Mouse (Mus musculus) heart, embryonic 13.5 days (tissue): ENCODE measurements at regions not wholly inside any gene's neighbourhood (a gene's known extent, or its start where the extent isn't known, plus 50 kb on each side); places are given as distances from the start of the nearest gene placed in this dataset.
A peak's percentile ranks its signal among the peaks of the same experiment; 100 is the strongest.

Experiments
- ATAC-seq: fragments of 200-750 bp; cut with Nextera tagmentation; 2 replicates; pipeline ENCODE4 v1.8.0; 2017; ENCODE audit warnings: moderate TSS enrichment; ENCODE audit not compliant: insufficient number of reproducible peaks, low FRiP score, low TSS enrichment; ENCODE audit errors: extremely low read depth
- H3K27ac ChIP-seq: fragments of 300-500 bp; sonication (generic); replicated peaks from 2 replicates; pipeline ENCODE4 v1.5.1; 2015; ENCODE audit warnings: moderate library complexity, mild to moderate bottlenecking, inconsistent platforms
- H3K27me3 ChIP-seq: fragments of 300-500 bp; sonication (generic); replicated peaks from 2 replicates; pipeline ENCODE4 v1.6.1; 2015; ENCODE audit warnings: mild to moderate bottlenecking, inconsistent platforms
- H3K36me3 ChIP-seq: fragments of 300-500 bp; sonication (generic); 2 replicates; pipeline ENCODE4 v1.6.1; 2015; ENCODE audit warnings: mild to moderate bottlenecking, inconsistent platforms
- H3K4me1 ChIP-seq: fragments of 300-500 bp; sonication (generic); 2 replicates; pipeline ENCODE4 v1.6.1; 2015; ENCODE audit warnings: inconsistent platforms
- H3K4me2 ChIP-seq: fragments of 300-500 bp; sonication (generic); 2 replicates; pipeline ENCODE4 v1.6.1; 2015; ENCODE audit warnings: inconsistent platforms, mild to moderate bottlenecking, moderate library complexity
- H3K4me3 ChIP-seq: fragments of 300-500 bp; sonication (generic); 2 replicates; pipeline ENCODE4 v1.5.1; 2015; ENCODE audit warnings: moderate library complexity, mild to moderate bottlenecking, inconsistent platforms
- H3K9ac ChIP-seq: fragments of 300-500 bp; sonication (generic); 2 replicates; pipeline ENCODE4 v1.6.1; 2015; ENCODE audit warnings: inconsistent platforms, mild to moderate bottlenecking, moderate library complexity
- H3K9me3 ChIP-seq: fragments of 300-500 bp; sonication (generic); 2 replicates; pipeline ENCODE4 v1.6.1; 2016; ENCODE audit warnings: inconsistent platforms
- WGBS: fragments of 180-500 bp; shearing (Covaris S2); methylation state at CpG from one replicate; pipeline ENCODE4 v1.1.7; 2015; ENCODE audit warnings: mixed read lengths; 5-methylcytosine and 5-hydroxymethylcytosine counted together

- Histone ChIP-seq H3K27ac (no peak overlapping the region), H3K4me3 (no peak overlapping the region), H3K4me2 (no peak overlapping the region), H3K9me3 (peaks cover 2% of the 10 kb centered on the region; the same call in 1 of the 2 replicates), H3K9ac (no peak overlapping the region), H3K36me3 (no peaks in the 10 kb centered on the region), H3K4me1 (no peaks in the 10 kb centered on the region), H3K27me3 (no peaks in the 10 kb centered on the region)
- WGBS: 66% methylated on average over 3 of the region's 3 CpGs
- ATAC-seq: no peak
Observed at GRCm38 (mm10) chr1:9434952-9435664, 1978.8 kb upstream of the A830018L16Rik start.

GRCm38 (mm10) chr1:9442937-9443336 is 1971.0 kb upstream of the A830018L16Rik start:
- H3K4me3 ChIP-seq: no peak overlapping the region
- no peak overlapping the region for H3K4me2 ChIP-seq
- ATAC-seq: no peak
- no peaks in the 10 kb centered on the region for H3K4me1 ChIP-seq
- H3K9ac ChIP-seq: no peak overlapping the region
- H3K36me3 ChIP-seq: no peaks in the 10 kb centered on the region
- H3K27ac ChIP-seq: no peak overlapping the region
- H3K9me3 ChIP-seq: no peaks in the 10 kb centered on the region
- H3K27me3 ChIP-seq: no peaks in the 10 kb centered on the region

- 0 out of 2 replicates have a peak overlapping the region, but pooled peaks have one; percentile 4 for H3K4me2 ChIP-seq
- 29% methylated on average over 9 of the region's 9 CpGs for whole genome bisulfite sequencing
- no peak overlapping the region for H3K27ac ChIP-seq
- no peak overlapping the region for H3K9ac ChIP-seq
- H3K4me3 ChIP-seq: no peak overlapping the region
- no peaks in the 10 kb centered on the region for H3K36me3 ChIP-seq
- no peak for ATAC-seq
- H3K4me1 ChIP-seq: no peaks in the 10 kb centered on the region
- no peaks in the 10 kb centered on the region for H3K9me3 ChIP-seq
- H3K27me3 ChIP-seq: no peaks in the 10 kb centered on the region
Observed at GRCm38 (mm10) chr1:9469512-9469911, 1944.4 kb upstream of the A830018L16Rik start.

DNA sequence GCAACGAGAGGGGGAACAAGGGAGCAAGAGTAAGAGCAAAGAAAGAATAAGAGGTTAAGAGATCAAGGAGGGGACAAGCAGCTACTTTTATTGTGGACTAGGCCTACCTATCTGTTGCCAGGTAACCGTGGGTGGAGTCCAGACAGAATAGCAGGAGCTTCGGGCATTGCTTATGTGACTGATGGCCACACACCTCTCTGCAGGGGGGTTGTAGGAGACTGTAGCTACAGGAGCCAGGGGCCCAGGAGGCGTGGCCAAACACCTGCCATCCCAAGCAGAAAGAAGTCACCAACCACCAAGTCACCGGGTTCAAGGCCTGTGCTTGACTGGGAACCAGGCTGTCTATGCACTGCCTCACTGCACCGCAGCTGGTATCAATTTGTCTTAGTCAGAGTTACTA is 1943.9 kb upstream of the A830018L16Rik start:
- Histone ChIP-seq H3K27me3 (no peaks in the 10 kb centered on the region), H3K4me2 (no peak overlapping the region), H3K4me3 (no peak overlapping the region), H3K27ac (no peak overlapping the region), H3K9me3 (no peaks in the 10 kb centered on the region), H3K36me3 (no peaks in the 10 kb centered on the region), H3K4me1 (no peaks in the 10 kb centered on the region), H3K9ac (no peak overlapping the region)
- ATAC-seq: no peak
- WGBS: 68% methylated on average over 6 of the region's 6 CpGs
